Mouse (Mus musculus) telencephalon, adult 2 months (tissue): Measurements from ENCODE around the gene Psma2.

Experiments used
- DNase-seq: peaks from one replicate; pipeline ENCODE4 v3.0.0-alpha.2; 2011; ENCODE audit warnings: low read depth, low spot score

Gene Psma2

GRCm38 (mm10) chr13:14612926-14613529 is at the start of gene Psma2, which contains the start of gene Mrpl32:
Psma2 (plus strand) TSS chr13:14613240.
Mrpl32 (minus strand) TSS chr13:14613165.
- peak; percentile 98 for DNase-seq

GRCm38 (mm10) chr13:14574128-14574527 is 38.9 kb upstream of the Psma2 start:
- DNase-seq: no peak

GRCm38 (mm10) chr13:14580392-14580791 is 32.6 kb upstream of the Psma2 start:
- peak; percentile 32 for DNase-seq

- no peak for DNase-seq
Measured at GRCm38 (mm10) chr13:14602744-14603143, 10.3 kb upstream of the Psma2 start.

- no peak for DNase-seq
Measured at GRCm38 (mm10) chr13:14607616-14608015, 5.4 kb upstream of the Psma2 start.

- no peak for DNase-seq
Measured at GRCm38 (mm10) chr13:14612463-14612862, 577 bp upstream of the Psma2 start.

GRCm38 (mm10) chr13:14613553-14613952 is 513 bp downstream of the Psma2 start:
- DNase-seq: no peak

GRCm38 (mm10) chr13:14618724-14619123 is 5.7 kb downstream of the Psma2 start:
- DNase-seq: no peak

- DNase-seq: peak; percentile 95
Measured at GRCm38 (mm10) chr13:14629726-14630641, 16.9 kb downstream of the Psma2 start, which contains the start of gene AW209491. AW209491 (plus strand) TSS chr13:14630154.

- DNase-seq: no peak
Measured at GRCm38 (mm10) chr13:14639998-14640397, 27.0 kb downstream of the Psma2 start.

GRCm38 (mm10) chr13:14649301-14649700 is 36.3 kb downstream of the Psma2 start:
- DNase-seq: peak; percentile 27

GRCm38 (mm10) chr13:14667107-14667506 is 54.1 kb downstream of the Psma2 start:
- DNase-seq: no peak

- DNase-seq: peak; percentile 35
Measured at GRCm38 (mm10) chr13:14670342-14670741, 57.3 kb downstream of the Psma2 start.

- DNase-seq: no peak
Measured at GRCm38 (mm10) chr13:14688955-14689354, 75.9 kb downstream of the Psma2 start.

- DNase-seq: no peak
Measured at GRCm38 (mm10) chr13:14716801-14717200, 103.8 kb downstream of the Psma2 start.

- no peak for DNase-seq
Measured at GRCm38 (mm10) chr13:14717755-14718154, 104.7 kb downstream of the Psma2 start.
